Mouse (Mus musculus) small intestine, adult 2 months (tissue): Measurements from ENCODE around the gene Hoxa3.

Source experiments
- CTCF ChIP-seq: fragments of 200-500 bp; IDR thresholded peaks from 2 replicates; pipeline ENCODE4 v1.5.1; 2012; ENCODE audit warnings: low read depth, mild to moderate bottlenecking, control low read depth, inconsistent platforms, low read length, moderate library complexity, mixed read lengths; ENCODE audit not compliant: insufficient replicate concordance, insufficient read length; ENCODE audit errors: extremely low read depth
- POLR2A ChIP-seq: fragments of 200-500 bp; IDR thresholded peaks from 2 replicates; pipeline ENCODE4 v1.6.1; 2012; ENCODE audit warnings: low read depth, mild to moderate bottlenecking, control low read depth, inconsistent platforms, low read length, moderate library complexity

GRCm38 (mm10) chr6:52230516-52231165 lies 17.5 kb upstream of the Hoxa3 start, which contains the start of gene Hoxa9:
- TF ChIP-seq CTCF = no peak
- no peak for TF ChIP-seq POLR2A
